Mouse (Mus musculus): ENCODE data around the gene Gm8947. TPM values are rescaled to one million over a fixed set of nuclear protein-coding genes. Genes with fewer than 3 reads are reported as not detected.
"Not testable (repeated sequence)": the region's sequence is repeated elsewhere in the genome, so short reads cannot be mapped to it uniquely, and the experiment has no call there.

The Gm8947 gene
- polyA plus RNA-seq, 1 experiment from 2014 or later = not detected

- not testable (repeated sequence) for H3K4me2 ChIP-seq (ENCODE audit: low read depth, low read length); H3K4me3 ChIP-seq (ENCODE audit: low read length); H3K4me1 ChIP-seq (ENCODE audit: control insufficient read depth, insufficient read depth, low read length); H3K9me3 ChIP-seq (replicated peaks; ENCODE audit: control insufficient read depth, low read length); ATAC-seq (replicated peaks; ENCODE audit: extremely low read depth, insufficient read depth, low FRiP score); H3K9ac ChIP-seq (ENCODE audit: low read length); H3K36me3 ChIP-seq (ENCODE audit: control insufficient read depth, insufficient read depth); H3K27me3 ChIP-seq (ENCODE audit: control insufficient read depth, insufficient read depth, low read length); H3K27ac ChIP-seq (ENCODE audit: low read length)
- WGBS = 75% methylated on average over 4 of the region's 4 CpGs
Measured at GRCm38 (mm10) chr1:151195986-151196385, 3.8 kb downstream of the Gm8947 start.

- not testable (repeated sequence) for H3K9ac ChIP-seq (ENCODE audit: low read length); H3K27ac ChIP-seq (ENCODE audit: low read length); H3K4me3 ChIP-seq (ENCODE audit: low read length); H3K4me2 ChIP-seq (ENCODE audit: low read depth, low read length); H3K27me3 ChIP-seq (ENCODE audit: control insufficient read depth, insufficient read depth, low read length); H3K36me3 ChIP-seq (ENCODE audit: control insufficient read depth, insufficient read depth); H3K9me3 ChIP-seq (replicated peaks; ENCODE audit: control insufficient read depth, low read length); H3K4me1 ChIP-seq (ENCODE audit: control insufficient read depth, insufficient read depth, low read length); ATAC-seq (replicated peaks; ENCODE audit: extremely low read depth, insufficient read depth, low FRiP score)
- 58% methylated on average over 3 of the region's 3 CpGs for WGBS
Measured at GRCm38 (mm10) chr1:151196690-151197089, 4.5 kb downstream of the Gm8947 start.

- H3K4me1 ChIP-seq (ENCODE audit: control insufficient read depth, insufficient read depth, low read length); H3K9me3 ChIP-seq (replicated peaks; ENCODE audit: control insufficient read depth, low read length); H3K27me3 ChIP-seq (ENCODE audit: control insufficient read depth, insufficient read depth, low read length); ATAC-seq (replicated peaks; ENCODE audit: extremely low read depth, insufficient read depth, low FRiP score); H3K9ac ChIP-seq (ENCODE audit: low read length); H3K27ac ChIP-seq (ENCODE audit: low read length); H3K36me3 ChIP-seq (ENCODE audit: control insufficient read depth, insufficient read depth); H3K4me2 ChIP-seq (ENCODE audit: low read depth, low read length); H3K4me3 ChIP-seq (ENCODE audit: low read length): not testable (repeated sequence)
- WGBS = 72% methylated on average over 2 of the region's 4 CpGs
Measured at GRCm38 (mm10) chr1:151198120-151198519, 5.9 kb downstream of the Gm8947 start, which contains the start of gene Gm47995. Gene Gm47995, plus strand, starts transcription at chr1:151198448.

- not testable (repeated sequence) for H3K4me1 ChIP-seq (ENCODE audit: control insufficient read depth, insufficient read depth, low read length); H3K27ac ChIP-seq (ENCODE audit: low read length); H3K9me3 ChIP-seq (replicated peaks; ENCODE audit: control insufficient read depth, low read length); H3K27me3 ChIP-seq (ENCODE audit: control insufficient read depth, insufficient read depth, low read length); H3K36me3 ChIP-seq (ENCODE audit: control insufficient read depth, insufficient read depth); H3K9ac ChIP-seq (ENCODE audit: low read length); H3K4me2 ChIP-seq (ENCODE audit: low read depth, low read length); H3K4me3 ChIP-seq (ENCODE audit: low read length)
- ATAC-seq (replicated peaks; ENCODE audit: extremely low read depth, insufficient read depth, low FRiP score) = 0 out of 2 replicates have a peak, but pooled peaks have one; percentile 10
Measured at GRCm38 (mm10) chr1:151200620-151201019, 8.4 kb downstream of the Gm8947 start.

GRCm38 (mm10) chr1:151202771-151203170 is 10.6 kb downstream of the Gm8947 start:
- not testable (repeated sequence) for H3K27ac ChIP-seq (ENCODE audit: low read length); H3K4me2 ChIP-seq (ENCODE audit: low read depth, low read length); H3K4me1 ChIP-seq (ENCODE audit: control insufficient read depth, insufficient read depth, low read length); ATAC-seq (replicated peaks; ENCODE audit: extremely low read depth, insufficient read depth, low FRiP score); H3K27me3 ChIP-seq (ENCODE audit: control insufficient read depth, insufficient read depth, low read length); H3K9ac ChIP-seq (ENCODE audit: low read length); H3K36me3 ChIP-seq (ENCODE audit: control insufficient read depth, insufficient read depth); H3K4me3 ChIP-seq (ENCODE audit: low read length); H3K9me3 ChIP-seq (replicated peaks; ENCODE audit: control insufficient read depth, low read length)
- 40% methylated on average over 3 of the region's 5 CpGs for WGBS

GRCm38 (mm10) chr1:151203818-151204217 is 11.6 kb downstream of the Gm8947 start, which contains the start of gene 3110040M04Rik:
Gene 3110040M04Rik, plus strand, starts transcription at chr1:151204121.
- ATAC-seq (replicated peaks; ENCODE audit: extremely low read depth, insufficient read depth, low FRiP score); H3K9me3 ChIP-seq (replicated peaks; ENCODE audit: control insufficient read depth, low read length); H3K9ac ChIP-seq (ENCODE audit: low read length); H3K36me3 ChIP-seq (ENCODE audit: control insufficient read depth, insufficient read depth); H3K4me3 ChIP-seq (ENCODE audit: low read length); H3K4me2 ChIP-seq (ENCODE audit: low read depth, low read length); H3K27ac ChIP-seq (ENCODE audit: low read length); H3K4me1 ChIP-seq (ENCODE audit: control insufficient read depth, insufficient read depth, low read length); H3K27me3 ChIP-seq (ENCODE audit: control insufficient read depth, insufficient read depth, low read length): not testable (repeated sequence)
- WGBS = no CpG with 5 or more reads among the region's 6 CpGs

GRCm38 (mm10) chr1:151208493-151208892 is 16.3 kb downstream of the Gm8947 start:
- H3K27ac ChIP-seq (ENCODE audit: low read length); H3K4me2 ChIP-seq (ENCODE audit: low read depth, low read length); H3K4me3 ChIP-seq (ENCODE audit: low read length); H3K9ac ChIP-seq (ENCODE audit: low read length); H3K36me3 ChIP-seq (ENCODE audit: control insufficient read depth, insufficient read depth); H3K9me3 ChIP-seq (replicated peaks; ENCODE audit: control insufficient read depth, low read length); ATAC-seq (replicated peaks; ENCODE audit: extremely low read depth, insufficient read depth, low FRiP score); H3K27me3 ChIP-seq (ENCODE audit: control insufficient read depth, insufficient read depth, low read length); H3K4me1 ChIP-seq (ENCODE audit: control insufficient read depth, insufficient read depth, low read length): not testable (repeated sequence)
- WGBS = 51% methylated on average over 3 of the region's 5 CpGs

GRCm38 (mm10) chr1:151208944-151209343 is 16.8 kb downstream of the Gm8947 start:
- H3K36me3 ChIP-seq (ENCODE audit: control insufficient read depth, insufficient read depth); H3K27ac ChIP-seq (ENCODE audit: low read length); H3K9me3 ChIP-seq (replicated peaks; ENCODE audit: control insufficient read depth, low read length); H3K27me3 ChIP-seq (ENCODE audit: control insufficient read depth, insufficient read depth, low read length); H3K4me1 ChIP-seq (ENCODE audit: control insufficient read depth, insufficient read depth, low read length); H3K9ac ChIP-seq (ENCODE audit: low read length); H3K4me3 ChIP-seq (ENCODE audit: low read length); ATAC-seq (replicated peaks; ENCODE audit: extremely low read depth, insufficient read depth, low FRiP score); H3K4me2 ChIP-seq (ENCODE audit: low read depth, low read length): not testable (repeated sequence)

- H3K27ac ChIP-seq (ENCODE audit: low read length); H3K9ac ChIP-seq (ENCODE audit: low read length); H3K36me3 ChIP-seq (ENCODE audit: control insufficient read depth, insufficient read depth); H3K27me3 ChIP-seq (ENCODE audit: control insufficient read depth, insufficient read depth, low read length); ATAC-seq (replicated peaks; ENCODE audit: extremely low read depth, insufficient read depth, low FRiP score); H3K4me3 ChIP-seq (ENCODE audit: low read length); H3K4me1 ChIP-seq (ENCODE audit: control insufficient read depth, insufficient read depth, low read length); H3K9me3 ChIP-seq (replicated peaks; ENCODE audit: control insufficient read depth, low read length); H3K4me2 ChIP-seq (ENCODE audit: low read depth, low read length): not testable (repeated sequence)
- 85% methylated on average over 4 of the region's 8 CpGs for WGBS
Measured at GRCm38 (mm10) chr1:151209824-151210355, 17.7 kb downstream of the Gm8947 start, which contains the start of gene Gm47996. Gene Gm47996, plus strand, starts transcription at chr1:151210131.

Data from heart, embryonic 16.5 days (tissue).